Mouse (Mus musculus) ES-Bruce4 (cell line): ENCODE measurements around the gene Gspt1. TPM values are rescaled to one million over a fixed set of nuclear protein-coding genes. Genes with fewer than 3 reads are reported as not detected.

Source experiments
- H3K27ac ChIP-seq: 2 replicates; pipeline ENCODE4 v1.5.1; 2012; ENCODE audit warnings: low read length, inconsistent platforms; ENCODE audit not compliant: insufficient read depth
- H3K27me3 ChIP-seq: 2 replicates; pipeline ENCODE4 v1.6.1; 2012; ENCODE audit warnings: mild to moderate bottlenecking, low read length, inconsistent platforms; ENCODE audit not compliant: control insufficient read depth, poor library complexity, insufficient read depth, severe bottlenecking
- H3K36me3 ChIP-seq: 2 replicates; pipeline ENCODE4 v1.6.1; 2012; ENCODE audit warnings: inconsistent platforms, mild to moderate bottlenecking, low read length, moderate library complexity; ENCODE audit not compliant: control insufficient read depth, poor library complexity, insufficient read depth, severe bottlenecking
- H3K4me1 ChIP-seq: one replicate; pipeline ENCODE4 v1.8.1; 2011; ENCODE audit warnings: low read length; ENCODE audit not compliant: control insufficient read depth, insufficient read depth
- H3K4me3 ChIP-seq: 2 replicates; pipeline ENCODE4 v1.5.1; 2011; ENCODE audit warnings: low read depth, mild to moderate bottlenecking, low read length
- H3K9ac ChIP-seq: 2 replicates; pipeline ENCODE4 v1.6.1; 2012; ENCODE audit warnings: low read depth, mild to moderate bottlenecking, inconsistent platforms; ENCODE audit not compliant: poor library complexity, severe bottlenecking
- H3K9me3 ChIP-seq: replicated peaks from 2 replicates; pipeline ENCODE4 v1.6.1; 2012; ENCODE audit warnings: mild to moderate bottlenecking, low read length, inconsistent platforms; ENCODE audit not compliant: control insufficient read depth, poor library complexity, insufficient read depth, severe bottlenecking
- CTCF ChIP-seq: IDR thresholded peaks from one replicate; pipeline ENCODE4 v1.8.1; 2011; ENCODE audit warnings: low read depth, low read length
- EP300 ChIP-seq: IDR thresholded peaks from 2 replicates; pipeline ENCODE4 v1.6.1; 2011; ENCODE audit warnings: low read depth, low read length; ENCODE audit not compliant: insufficient read depth
- POLR2A ChIP-seq: IDR thresholded peaks from one replicate; pipeline ENCODE4 v1.8.1; 2011; ENCODE audit warnings: low read length; ENCODE audit not compliant: insufficient read depth
- polyA plus RNA-seq: library from polyadenylated mRNA; stranded (reverse); fragments of >200 nt; gene quantifications from 2 replicates; pipeline ENCODE4 v1.2.4, GENCODE M21; 2011; ENCODE audit warnings: low read depth; ENCODE audit not compliant: missing spikeins, insufficient read depth, insufficient read length

Gspt1 gene
- polyA plus RNA-seq, 1 experiment, result 290 TPM

DNA sequence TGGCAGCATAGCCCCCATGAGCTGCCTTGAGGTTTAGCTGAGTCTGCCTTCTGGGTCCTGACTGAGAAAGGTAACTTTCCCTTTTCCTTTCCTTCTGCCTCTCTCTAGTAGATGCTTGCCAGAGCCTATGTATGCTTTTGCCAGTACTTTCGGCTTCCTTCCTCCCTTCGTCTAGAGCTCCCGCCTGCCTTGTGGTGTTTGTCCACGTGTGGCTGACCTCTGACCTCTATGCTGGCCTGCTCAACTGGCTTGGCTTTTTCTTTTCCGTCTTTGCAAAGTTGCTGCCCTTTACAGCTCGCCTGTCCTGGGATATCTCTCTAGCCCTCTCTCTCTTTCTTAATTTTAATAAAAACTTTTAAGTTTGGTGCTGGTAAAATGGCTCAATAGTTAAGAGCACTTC lies 15.7 kb upstream of the Gspt1 start:
- Histone ChIP-seq H3K9ac (no peak overlapping the region), H3K9me3 (no peaks in the 10 kb centered on the region), H3K4me1 (peaks cover 3% of the 10 kb centered on the region), H3K36me3 (no peaks in the 10 kb centered on the region), H3K27ac (no peak overlapping the region), H3K27me3 (no peaks in the 10 kb centered on the region), H3K4me3 (no peak overlapping the region)
- no peak for TF ChIP-seq CTCF
- no peak for TF ChIP-seq EP300
- TF ChIP-seq POLR2A, result no peak

DNA sequence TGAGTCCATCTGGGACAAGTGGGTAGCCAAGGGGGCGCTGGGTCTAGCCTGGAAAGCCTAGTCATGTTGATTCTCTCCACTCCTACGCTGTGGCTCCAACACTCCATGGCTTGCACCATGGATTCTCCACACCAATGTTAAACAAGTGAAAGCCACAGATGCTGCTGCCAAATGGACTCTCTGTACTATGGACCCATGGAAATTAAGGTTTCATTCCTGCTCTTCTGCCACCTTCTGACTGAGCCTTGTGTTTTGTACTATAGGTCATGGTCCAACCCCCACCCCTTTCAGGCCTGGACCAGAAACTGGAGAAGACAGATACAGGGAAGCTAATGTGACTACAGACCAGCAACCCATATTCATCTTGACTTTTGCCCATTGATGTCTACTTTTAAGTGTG lies 12.4 kb upstream of the Gspt1 start:
- H3K27ac ChIP-seq, result no peak overlapping the region
- TF ChIP-seq EP300 (no peak), CTCF (no peak), POLR2A (no peak)
- H3K27me3 ChIP-seq, result no peaks in the 10 kb centered on the region
- no peak overlapping the region for H3K9ac ChIP-seq
- no peaks in the 10 kb centered on the region for H3K4me1 ChIP-seq
- no peak overlapping the region for H3K4me3 ChIP-seq
- H3K9me3 ChIP-seq, result no peaks in the 10 kb centered on the region
- no peaks in the 10 kb centered on the region for H3K36me3 ChIP-seq

- Histone ChIP-seq H3K9me3 (no peaks in the 10 kb centered on the region), H3K36me3 (no peaks in the 10 kb centered on the region), H3K4me1 (no peaks in the 10 kb centered on the region), H3K27ac (no peak overlapping the region), H3K4me3 (no peak overlapping the region), H3K27me3 (no peaks in the 10 kb centered on the region), H3K9ac (no peak overlapping the region)
- TF ChIP-seq POLR2A (no peak), EP300 (no peak), CTCF (no peak)
Measured at GRCm38 (mm10) chr16:11263266-11263665, 9.1 kb upstream of the Gspt1 start.

- Histone ChIP-seq H3K9me3 (no peaks in the 10 kb centered on the region), H3K27me3 (no peaks in the 10 kb centered on the region), H3K36me3 (0 out of 2 replicates have a peak, but pooled peaks cover 2% of the 10 kb centered on the region), H3K4me3 (peak overlapping the region; percentile 67), H3K27ac (0 out of 2 replicates have a peak overlapping the region, but pooled peaks have one; percentile 18), H3K4me1 (no peaks in the 10 kb centered on the region), H3K9ac (peak overlapping the region; percentile 70)
- TF ChIP-seq CTCF (no peak), POLR2A (no peak), EP300 (no peak)
Measured at GRCm38 (mm10) chr16:11254723-11255164, 619 bp upstream of the Gspt1 start.

GRCm38 (mm10) chr16:11253065-11253831 lies 877 bp downstream of the Gspt1 start:
- H3K27me3 ChIP-seq, result no peaks in the 10 kb centered on the region
- no peaks in the 10 kb centered on the region for H3K4me1 ChIP-seq
- H3K27ac ChIP-seq, result peak overlapping the region; percentile 38; the same call in 1 of the 2 replicates
- peak overlapping the region; percentile 96 for H3K9ac ChIP-seq
- peak overlapping the region; percentile 74 for H3K4me3 ChIP-seq
- TF ChIP-seq CTCF, result no peak
- no peak for TF ChIP-seq POLR2A
- TF ChIP-seq EP300, result no peak
- H3K36me3 ChIP-seq, result 0 out of 2 replicates have a peak, but pooled peaks cover 5% of the 10 kb centered on the region
- no peaks in the 10 kb centered on the region for H3K9me3 ChIP-seq

- TF ChIP-seq POLR2A (no peak), CTCF (no peak), EP300 (no peak)
- no peak overlapping the region for H3K4me3 ChIP-seq
Measured at GRCm38 (mm10) chr16:11247791-11248190, 6.3 kb downstream of the Gspt1 start.

More at GRCm38 (mm10) chr16:11247791-11248190, 6.3 kb downstream of the Gspt1 start:
- H3K9ac ChIP-seq, result no peak overlapping the region
- 0 out of 2 replicates have a peak, but pooled peaks cover 5% of the 10 kb centered on the region for H3K36me3 ChIP-seq
- H3K9me3 ChIP-seq, result no peaks in the 10 kb centered on the region
- no peak overlapping the region for H3K27ac ChIP-seq
- no peaks in the 10 kb centered on the region for H3K27me3 ChIP-seq
- H3K4me1 ChIP-seq, result no peaks in the 10 kb centered on the region
